Comparison of ENCODE assay signal across 17 mouse cellular contexts in genomic region chr4:127789206-127789605, GRCm38 (mm10).
DNase-seq lines count a peak whose midpoint lies in the region; ATAC-seq lines count a peak whose summit lies in the region.
"Had no signal": no experiment of that assay in that cellular context is flagged by ENCODE, and none has a peak within 500 bp of the region (broad histone marks: within the 10 kb centered on the region; RNA-seq: fewer than 3 reads in every experiment).

No protein-coding gene starts in this region.

- peak; percentile 7 for DNase-seq in cerebellum, postnatal 25 days
- DNase-seq in cerebellum, adult 9-11 months: no peak
- peak; percentile 12 for DNase-seq in layer of hippocampus, adult 11-12 months (ENCODE audit: low spot score)
- no peak for DNase-seq in layer of hippocampus, postnatal 25 days (ENCODE audit: extremely low spot score in 1 of 2, low spot score in 1 of 2)
- DNase-seq in right cerebral cortex, adult 18-20 months: peak; percentile 52
- no peak for DNase-seq in right cerebral cortex, postnatal 4 days
- DNase-seq: adrenal gland, adult 8-10 months; cerebellum, adult 11-12 months; heart, postnatal 4 days; kidney, adult 18-20 months; liver; liver, postnatal 0 days; lung, postnatal 14 days; thymus, postnatal 36 days had no signal

- H3K27ac ChIP-seq in hindbrain, embryonic 16.5 days (ENCODE audit: low read depth, low read length): no peak overlapping the region
- H3K27ac ChIP-seq: hindbrain, postnatal 0 days had no signal

- H3K4me1 ChIP-seq in hindbrain, embryonic 16.5 days (ENCODE audit: control insufficient read depth, insufficient read depth, low read depth, low read length): no peaks in the 10 kb centered on the region

- ATAC-seq in hindbrain, embryonic 16.5 days: no peak
- ATAC-seq: hindbrain, postnatal 0 days; liver, postnatal 0 days had no signal

- no peaks in the 10 kb centered on the region for H3K36me3 ChIP-seq in hindbrain, embryonic 16.5 days (ENCODE audit: control insufficient read depth, insufficient read depth, low read length)

- no peak overlapping the region for H3K4me2 ChIP-seq in hindbrain, embryonic 16.5 days (ENCODE audit: low read length)

- H3K27me3 ChIP-seq in hindbrain, embryonic 16.5 days (replicated peaks; ENCODE audit: control insufficient read depth, insufficient read depth, low read length): no peaks in the 10 kb centered on the region
- H3K27me3 ChIP-seq: CH12.LX had no signal

- no peak overlapping the region for H3K9ac ChIP-seq in hindbrain, embryonic 16.5 days (ENCODE audit: low read depth, low read length)
- H3K9ac ChIP-seq: liver, postnatal 0 days had no signal

- H3K9me3 ChIP-seq in hindbrain, embryonic 16.5 days (ENCODE audit: control insufficient read depth, low read length): no peaks in the 10 kb centered on the region

- no peak overlapping the region for H3K4me3 ChIP-seq in hindbrain, embryonic 16.5 days (ENCODE audit: low read length)

- WGBS in hindbrain, embryonic 16.5 days: 71% methylated on average over 12 of the region's 12 CpGs

Comparison
In these comparisons a context has a peak if more than half of its experiments do, and no peak if none do; other contexts are left out.
1. DNase-seq: peak in cerebellum, postnatal 25 days (2 of 2), layer of hippocampus, adult 11-12 months (single experiment) and right cerebral cortex, adult 18-20 months (single experiment); none in cerebellum, adult 9-11 months (single experiment), layer of hippocampus, postnatal 25 days (0 of 2) and right cerebral cortex, postnatal 4 days (single experiment).